Mouse (Mus musculus) forebrain, postnatal 0 days (tissue): ENCODE data around the gene Pkmyt1. TPM values are rescaled to one million over a fixed set of nuclear protein-coding genes. Genes with fewer than 3 reads are reported as not detected.
"Not testable (repeated sequence)": the region's sequence is repeated elsewhere in the genome, so short reads cannot be mapped to it uniquely, and the experiment has no call there.

Experiments
- ATAC-seq: fragments of 200-750 bp; cut with Nextera tagmentation; 2 replicates; pipeline ENCODE4 v1.8.0; 2017; ENCODE audit warnings: mild to moderate bottlenecking, moderate library complexity
- DNase-seq: peaks from one replicate; pipeline ENCODE4 v3.0.0-alpha.2; 2015
- H3K27ac ChIP-seq: fragments of 300-500 bp; sonication (generic); 2 replicates; pipeline ENCODE4 v1.5.1; 2014; ENCODE audit warnings: low read depth, mild to moderate bottlenecking, antibody characterized with exemption, low read length, moderate library complexity, mixed read lengths
- H3K27me3 ChIP-seq: fragments of 300-500 bp; sonication (generic); 2 replicates; pipeline ENCODE4 v1.6.1; 2014; ENCODE audit warnings: mild to moderate bottlenecking, low read length, mixed read lengths; ENCODE audit not compliant: insufficient read depth
- H3K36me3 ChIP-seq: fragments of 300-500 bp; sonication (generic); 2 replicates; pipeline ENCODE4 v1.6.1; 2014; ENCODE audit warnings: mild to moderate bottlenecking, moderate library complexity; ENCODE audit not compliant: insufficient read depth
- H3K4me1 ChIP-seq: fragments of 300-500 bp; sonication (generic); 2 replicates; pipeline ENCODE4 v1.6.1; 2014; ENCODE audit warnings: antibody characterized with exemption; ENCODE audit not compliant: insufficient read depth
- H3K4me2 ChIP-seq: fragments of 300-500 bp; sonication (generic); 2 replicates; pipeline ENCODE4 v1.6.1; 2014; ENCODE audit warnings: low read depth, mild to moderate bottlenecking, moderate library complexity
- H3K4me3 ChIP-seq: fragments of 300-500 bp; sonication (generic); 2 replicates; pipeline ENCODE4 v1.5.1; 2014; ENCODE audit warnings: low read depth, low read length, mixed read lengths
- H3K9ac ChIP-seq: fragments of 300-500 bp; sonication (generic); 2 replicates; pipeline ENCODE4 v1.6.1; 2014; ENCODE audit warnings: mild to moderate bottlenecking
- H3K9me3 ChIP-seq: fragments of 300-500 bp; sonication (generic); 2 replicates; pipeline ENCODE4 v1.6.1; 2016; ENCODE audit warnings: low read length
- CTCF ChIP-seq: sonication (generic); IDR thresholded peaks from 2 replicates; pipeline ENCODE4 v1.5.1; 2016; ENCODE audit warnings: antibody characterized with exemption, control low read depth, low read depth
- WGBS: fragments of 180-500 bp; shearing (Covaris S2); extraction: QIAGEN DNeasy Blood & Tissue Kit; methylation state at CpG from one replicate; pipeline ENCODE4 v1.1.7; 2014; 5-methylcytosine and 5-hydroxymethylcytosine counted together
- polyA plus RNA-seq: library from polyadenylated mRNA; unstranded; fragments of >200 nt; fragmentation: Nextera tagmentation; extraction: Ambion mirVana; gene quantifications from 2 replicates; pipeline ENCODE4 v1.2.1, GENCODE M21; 2015
- total RNA-seq: library from RNA; depleted of rRNA; stranded (reverse); fragments of >200 nt; gene quantifications from 2 replicates; pipeline ENCODE4 v1.2.3, GENCODE M21; 2014

The Pkmyt1 gene
- total and polyA plus RNA-seq, 2 experiments from 2014 or later: 14.5 to 16.3 TPM

DNA sequence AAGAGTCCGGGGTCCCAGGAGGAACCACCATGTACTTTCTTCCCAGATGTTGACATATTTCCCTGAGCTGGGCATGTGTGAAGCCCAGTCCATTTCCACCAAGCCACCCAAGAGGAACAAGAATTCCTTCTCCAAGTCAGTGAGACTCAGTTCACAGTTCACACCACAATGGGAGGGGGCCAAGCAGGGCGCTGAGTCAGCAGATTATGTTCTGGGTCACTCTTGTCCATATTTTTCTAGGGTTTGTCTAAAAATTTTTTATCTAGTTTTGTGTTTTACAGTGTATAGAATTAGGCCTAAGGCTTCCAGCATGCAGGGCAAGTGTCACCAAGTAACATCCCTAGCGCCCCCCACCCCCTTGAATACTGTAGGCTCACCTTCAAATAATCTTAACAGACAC, 35.0 kb downstream of the Pkmyt1 start:
- Histone ChIP-seq H3K9ac (no peak overlapping the region), H3K4me1 (no peaks in the 10 kb centered on the region), H3K27ac (no peak overlapping the region), H3K36me3 (peaks cover 62% of the 10 kb centered on the region), H3K4me2 (no peak overlapping the region), H3K9me3 (no peaks in the 10 kb centered on the region), H3K4me3 (no peak overlapping the region), H3K27me3 (no peaks in the 10 kb centered on the region)
- ATAC-seq (no peak), DNase-seq (no peak)
- WGBS: 98% methylated on average over 3 of the region's 3 CpGs
- TF ChIP-seq CTCF: no peak

DNA sequence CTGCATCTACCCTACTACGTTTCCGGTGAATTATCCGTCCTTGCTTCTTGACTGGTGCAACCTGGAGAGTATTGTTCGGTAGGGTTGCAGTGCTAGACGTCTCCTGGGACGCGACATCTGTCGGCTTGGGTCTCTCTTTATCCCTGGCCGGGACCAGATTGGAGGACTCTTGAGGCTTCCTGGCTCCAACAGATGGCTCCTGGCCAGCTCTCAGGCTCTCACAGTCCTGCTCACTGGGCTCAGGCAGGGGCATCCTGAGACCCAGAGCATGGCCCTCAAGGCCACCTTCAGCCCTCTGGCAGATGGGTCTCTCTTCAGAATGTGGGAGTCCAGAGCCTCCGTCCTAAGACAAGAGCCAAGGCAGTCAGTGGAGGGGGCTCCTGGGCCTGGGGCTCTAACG, 36.8 kb downstream of the Pkmyt1 start:
- H3K27ac ChIP-seq: no peak overlapping the region
- H3K4me3 ChIP-seq: no peak overlapping the region
- no peak for DNase-seq
- peaks cover 44% of the 10 kb centered on the region for H3K36me3 ChIP-seq
- H3K27me3 ChIP-seq: no peaks in the 10 kb centered on the region
- H3K4me2 ChIP-seq: no peak overlapping the region
- WGBS: 80% methylated on average over 11 of the region's 11 CpGs
- H3K9ac ChIP-seq: no peak overlapping the region
- no peaks in the 10 kb centered on the region for H3K4me1 ChIP-seq
- no peak for TF ChIP-seq CTCF
- H3K9me3 ChIP-seq: no peaks in the 10 kb centered on the region
- ATAC-seq: no peak

DNA sequence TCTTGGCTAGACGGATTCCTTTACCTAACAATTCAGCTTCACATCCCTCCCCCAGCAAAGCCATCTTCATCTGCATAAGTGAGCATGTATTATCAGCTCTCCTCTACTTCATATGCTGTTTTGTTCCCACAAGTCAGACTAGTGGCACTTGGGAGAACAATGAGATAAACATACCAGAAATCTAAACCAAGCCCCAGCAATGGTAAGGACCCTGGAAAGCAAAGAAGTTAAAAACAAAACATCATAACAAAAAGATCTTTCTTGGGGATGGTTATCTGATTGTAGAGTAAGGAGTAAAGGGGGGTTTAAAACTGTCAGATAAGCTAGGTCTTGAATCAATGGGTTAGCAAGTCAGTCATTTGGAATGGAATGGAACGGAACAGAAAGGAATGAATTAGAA, 44.4 kb downstream of the Pkmyt1 start:
- Histone ChIP-seq H3K36me3 (no peaks in the 10 kb centered on the region), H3K4me1 (peaks cover 4% of the 10 kb centered on the region; the same call in 1 of the 2 replicates), H3K9me3 (no peaks in the 10 kb centered on the region), H3K4me3 (peak overlapping the region; percentile 85), H3K9ac (peak overlapping the region; percentile 91), H3K27me3 (no peaks in the 10 kb centered on the region), H3K4me2 (peak overlapping the region; percentile 69), H3K27ac (peak overlapping the region; percentile 84)
- DNase-seq (no peak), ATAC-seq (no peak)
- 4% methylated on average over 2 of the region's 2 CpGs for WGBS
- TF ChIP-seq CTCF: no peak

DNA sequence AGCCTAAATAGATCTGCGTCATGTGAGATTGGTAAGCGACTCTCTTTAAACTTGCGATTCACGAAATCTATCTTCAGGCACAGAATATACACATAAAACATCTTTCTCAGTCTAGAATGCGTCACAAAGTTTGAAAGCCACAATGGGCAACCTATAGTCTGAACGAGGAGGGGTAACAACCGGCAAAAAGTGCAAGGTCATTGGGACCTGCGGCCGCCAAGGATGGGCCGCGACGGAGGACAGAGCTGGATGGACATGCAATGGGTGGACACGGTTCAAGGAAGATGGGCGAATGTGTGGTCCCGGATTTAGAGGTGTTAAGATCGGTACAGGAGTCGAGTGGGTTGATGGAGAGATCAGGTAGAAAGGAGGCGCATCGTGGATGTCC, 44.8 kb downstream of the Pkmyt1 start:
- H3K4me2 ChIP-seq: peak overlapping the region; percentile 69
- H3K4me3 ChIP-seq: peak overlapping the region; percentile 85
- peak overlapping the region; percentile 84 for H3K27ac ChIP-seq
- H3K9ac ChIP-seq: peak overlapping the region; percentile 91
- no peaks in the 10 kb centered on the region for H3K27me3 ChIP-seq
- WGBS: under 1% methylated on average over 19 of the region's 19 CpGs
- DNase-seq (no peak), ATAC-seq (no peak)
- H3K36me3 ChIP-seq: no peaks in the 10 kb centered on the region
- no peaks in the 10 kb centered on the region for H3K9me3 ChIP-seq
- TF ChIP-seq CTCF: no peak
- peaks cover 4% of the 10 kb centered on the region; the same call in 1 of the 2 replicates for H3K4me1 ChIP-seq

DNA sequence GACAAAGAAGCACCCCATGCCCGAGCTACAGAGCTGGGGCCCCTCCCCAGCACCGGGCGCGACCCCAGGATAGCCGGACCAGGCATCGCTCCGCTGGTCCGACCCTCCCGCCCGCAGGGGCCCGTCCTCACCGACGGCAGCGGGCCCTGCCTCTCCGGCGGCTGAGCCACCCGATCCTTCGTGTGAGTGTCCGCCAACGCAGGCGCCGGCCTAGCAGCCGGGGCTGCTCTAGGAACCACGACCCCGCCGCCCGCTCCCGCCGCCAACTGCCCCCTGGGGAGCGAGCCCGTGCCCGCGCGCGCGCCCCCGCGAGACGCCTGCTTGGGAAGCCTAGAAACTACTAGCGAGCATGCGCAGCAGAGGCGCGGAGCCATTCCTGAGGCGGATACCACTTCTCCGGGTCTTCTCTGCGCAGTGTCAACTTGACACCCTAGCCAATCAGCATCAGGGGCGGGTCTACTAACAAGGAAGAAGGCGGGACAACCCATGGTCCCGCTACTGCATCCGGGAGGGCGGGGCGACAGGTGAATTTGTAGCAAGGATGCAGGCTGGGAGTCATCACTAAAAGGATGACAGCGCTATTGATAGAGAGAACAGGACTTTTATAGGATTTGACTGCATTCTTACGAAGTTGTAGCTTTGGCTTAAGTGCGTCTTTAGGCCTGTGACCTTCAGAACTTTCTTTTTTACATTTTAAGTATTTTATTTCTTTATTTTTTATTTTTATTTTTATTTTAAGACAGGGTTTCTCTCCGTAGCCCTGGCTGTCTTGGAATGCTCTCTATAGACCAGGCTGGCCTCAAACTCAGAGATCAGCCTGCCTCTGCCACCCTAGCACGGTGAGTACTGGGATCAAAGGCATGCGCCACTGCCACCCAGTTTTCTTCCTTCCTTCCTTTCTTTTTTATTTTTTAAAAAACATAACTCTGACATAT, 45.4 kb downstream of the Pkmyt1 start, which contains the start of gene Flywch1:
Gene Flywch1, minus strand, starts transcription at position 319 of the 935 bp plus-strand sequence.
- peak; percentile 18; the same call in 1 of the 2 replicates for TF ChIP-seq CTCF
- peak; percentile 98 for DNase-seq

DNA sequence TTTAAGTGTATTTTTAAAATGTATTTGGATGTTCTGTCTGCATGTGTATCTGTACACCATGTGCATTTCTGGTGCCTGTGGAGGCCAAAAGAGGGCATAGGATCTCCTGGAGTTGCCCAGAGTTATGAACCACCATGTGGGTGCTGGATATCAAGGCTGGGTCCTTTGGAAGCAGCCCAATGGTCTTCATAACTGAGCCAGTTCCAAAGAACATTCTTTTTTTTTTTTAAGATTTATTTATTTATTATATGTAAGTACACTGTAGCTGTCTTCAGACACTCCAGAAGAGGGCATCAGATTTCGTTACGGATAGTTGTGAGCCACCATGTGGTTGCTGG, 46.1 kb downstream of the Pkmyt1 start:
- 74% methylated on average over 2 of the region's 2 CpGs for WGBS
- not testable (repeated sequence) for H3K36me3 ChIP-seq, H3K9me3 ChIP-seq, DNase-seq, H3K27me3 ChIP-seq, ATAC-seq, H3K27ac ChIP-seq, H3K4me1 ChIP-seq, H3K9ac ChIP-seq
- Histone ChIP-seq H3K4me2 (peak overlapping the region; percentile 43), H3K4me3 (peak overlapping the region; percentile 85)

More for the DNA sequence above, 45.4 kb downstream of the Pkmyt1 start, which contains the start of gene Flywch1:
- Histone ChIP-seq H3K4me1 (peaks cover 4% of the 10 kb centered on the region; the same call in 1 of the 2 replicates), H3K4me3 (peak within 1 kb of the TSS; percentile 85), H3K9ac (peak within 1 kb of the TSS; percentile 91), H3K36me3 (no peaks in the 10 kb centered on the region), H3K27me3 (no peaks in the 10 kb centered on the region), H3K4me2 (peak within 1 kb of the TSS; percentile 69), H3K9me3 (no peaks in the 10 kb centered on the region), H3K27ac (peak within 1 kb of the TSS; percentile 84)
- peak; percentile 99 for ATAC-seq
- WGBS: 3% methylated on average over 55 of the region's 58 CpGs

DNA sequence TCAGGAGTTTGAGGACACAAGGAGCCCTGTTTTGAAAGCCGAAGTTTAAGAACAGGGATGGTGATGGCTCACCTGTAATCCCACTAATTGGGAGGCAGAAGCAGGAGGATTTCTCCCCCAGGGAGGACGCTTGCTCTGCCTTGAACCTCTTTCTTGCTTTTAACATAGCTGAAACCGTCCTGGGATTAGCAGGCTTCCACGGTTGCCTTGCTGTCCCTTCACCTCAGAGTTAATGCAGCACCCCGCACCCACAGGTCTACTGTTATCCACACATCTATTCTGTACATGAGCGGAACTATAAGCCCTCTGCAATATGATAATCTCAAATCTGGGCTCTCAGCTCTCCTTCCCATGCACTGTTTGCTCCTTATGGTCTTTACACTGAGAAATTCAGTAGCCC, 47.5 kb downstream of the Pkmyt1 start:
- no peak for TF ChIP-seq CTCF
- no peak for ATAC-seq
- 77% methylated on average over 6 of the region's 6 CpGs for WGBS
- Histone ChIP-seq H3K4me3 (no peak overlapping the region), H3K9me3 (no peaks in the 10 kb centered on the region), H3K27me3 (no peaks in the 10 kb centered on the region), H3K27ac (no peak overlapping the region), H3K4me1 (peaks cover 4% of the 10 kb centered on the region; the same call in 1 of the 2 replicates), H3K36me3 (no peaks in the 10 kb centered on the region), H3K9ac (no peak overlapping the region), H3K4me2 (no peak overlapping the region)
- DNase-seq: no peak
